Mouse (Mus musculus) cerebellum, adult 8-10 months (tissue): ENCODE data around the gene AY761185.
"Not testable (repeated sequence)": the region's sequence is repeated elsewhere in the genome, so short reads cannot be mapped to it uniquely, and the experiment has no call there.

Experiments
- DNase-seq: peaks from one replicate; pipeline ENCODE4 v3.0.0; 2022

AY761185 gene

GRCm38 (mm10) chr8:20944610-20945009, at the start of gene AY761185:
Gene AY761185, minus strand, starts transcription at chr8:20944710.
- no peak for DNase-seq

- DNase-seq: not testable (repeated sequence)
Observed at GRCm38 (mm10) chr8:20994042-20994441, 49.5 kb upstream of the AY761185 start.

DNA sequence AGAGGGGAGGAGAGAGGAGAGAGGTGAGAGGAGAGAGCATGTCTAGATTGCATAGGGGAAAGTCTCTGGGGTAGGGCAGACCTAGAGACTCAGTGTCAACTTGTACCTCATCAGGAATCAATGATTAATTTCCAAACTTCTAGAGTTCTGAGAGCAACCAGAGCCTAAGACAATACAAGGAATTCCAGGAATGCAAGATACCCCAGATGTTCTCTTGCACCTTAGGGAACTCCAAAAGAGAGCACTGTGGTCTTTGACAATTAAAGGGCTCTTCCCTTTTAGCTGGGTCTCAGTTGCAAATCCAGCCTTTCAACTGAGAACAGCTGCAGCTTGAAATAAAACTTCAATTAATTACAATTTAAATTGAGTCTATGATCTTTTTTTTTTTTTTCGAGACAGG, 35.3 kb upstream of the AY761185 start:
- no peak for DNase-seq

- DNase-seq: no peak
Observed at GRCm38 (mm10) chr8:20964531-20964930, 20.0 kb upstream of the AY761185 start.

DNA sequence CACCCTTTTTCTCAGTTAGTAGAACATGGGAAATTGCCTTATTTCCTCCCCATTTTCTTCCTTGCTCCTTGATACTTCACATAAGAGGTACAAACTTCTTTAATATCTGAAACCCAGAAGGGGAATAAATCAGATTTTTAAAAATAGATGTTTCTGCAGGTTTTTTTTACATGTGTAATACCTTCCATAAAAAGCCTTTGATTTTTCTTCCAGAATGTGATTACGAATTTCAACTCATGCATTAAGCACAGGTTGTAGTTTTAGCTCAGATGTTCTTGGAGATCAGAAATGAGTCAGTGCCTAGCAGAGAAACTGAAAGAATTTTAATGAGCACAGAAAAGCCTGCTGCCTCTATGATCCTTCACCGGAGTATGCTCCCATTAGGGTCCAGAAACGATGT, 22.5 kb downstream of the AY761185 start, which contains the start of gene Gm6040:
Gene Gm6040 (minus strand): TSS at position 101 of the 400 bp plus-strand sequence.
- DNase-seq: no peak

DNA sequence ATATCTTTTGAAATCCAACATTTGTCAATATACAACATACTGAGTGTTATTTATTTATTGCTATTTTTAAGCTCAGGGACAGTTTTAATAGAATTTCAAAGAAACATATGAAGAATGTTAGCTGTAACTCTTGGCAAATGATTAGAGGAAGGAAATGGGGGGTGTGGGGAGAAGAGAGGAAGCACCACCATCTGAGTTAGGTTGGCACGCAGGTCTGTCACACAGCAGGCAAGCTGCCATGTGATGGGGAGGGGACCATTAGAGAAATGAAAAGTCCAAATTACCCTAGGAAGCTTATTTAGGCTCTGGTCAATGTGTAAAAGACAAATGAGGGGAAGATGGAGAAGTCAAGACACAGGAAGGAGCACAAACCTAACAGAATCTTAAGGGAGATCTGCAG, 32.2 kb downstream of the AY761185 start:
- DNase-seq: no peak

- DNase-seq: no peak
Observed at GRCm38 (mm10) chr8:20908256-20908655, 36.3 kb downstream of the AY761185 start.

GRCm38 (mm10) chr8:20907119-20907518, 37.4 kb downstream of the AY761185 start:
- DNase-seq: no peak

GRCm38 (mm10) chr8:20902527-20902926, 42.0 kb downstream of the AY761185 start, which contains the start of gene Gm15056:
Gene Gm15056, minus strand, starts transcription at chr8:20902627.
- DNase-seq: no peak
